ENCODE assay signal across 9 mouse cellular contexts in the genomic region with DNA sequence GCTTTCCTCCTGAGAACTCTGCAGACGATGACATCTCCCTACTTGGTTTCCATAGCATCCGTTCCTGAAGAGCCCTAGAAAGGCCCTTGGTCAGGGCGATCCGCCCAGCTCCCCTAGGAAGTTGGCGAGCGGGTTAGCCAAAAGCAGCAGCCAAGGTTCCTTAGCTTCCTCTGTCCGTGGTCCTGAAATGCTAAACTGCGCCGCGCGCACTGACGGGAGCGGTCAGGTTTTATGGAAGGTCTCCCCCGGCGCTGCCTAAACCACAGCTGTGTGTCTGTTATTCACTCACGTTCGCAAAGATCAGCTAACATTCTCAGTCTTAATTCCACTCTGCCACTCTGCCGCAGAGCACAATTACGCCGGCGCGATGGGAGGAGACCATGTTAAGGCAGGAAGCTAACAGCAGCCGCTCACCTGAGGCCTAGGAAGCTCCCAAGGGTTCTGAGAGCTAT. TPM values are rescaled to one million over a fixed set of nuclear protein-coding genes. Genes with fewer than 3 reads are reported as not detected.
A peak's percentile ranks its signal among the peaks of the same experiment; 100 is the strongest.
DNase-seq lines count a peak whose midpoint lies in the region; ATAC-seq and TF ChIP-seq lines count a peak whose summit lies in the region.
"Had no signal": no experiment of that assay in that cellular context is flagged by ENCODE, and none has a peak within 500 bp of the region (broad histone marks: within the 10 kb centered on the region; RNA-seq: fewer than 3 reads in every experiment).

A gene (plus strand): TSS at position 313 of the 452 bp plus-strand sequence.

- H3K9ac ChIP-seq in ES-E14 (ENCODE audit: insufficient read depth, low read depth, low read length, poor library complexity, severe bottlenecking), result no peak within 1 kb of the TSS
- H3K9ac ChIP-seq in limb, embryonic 13.5 days, result no peak within 1 kb of the TSS
- H3K9ac ChIP-seq in neural tube, embryonic 15.5 days (replicated peaks), result peak within 1 kb of the TSS; percentile 51
- H3K9ac ChIP-seq: heart, embryonic 13.5 days had no signal

- peak; percentile 72 for DNase-seq in ES-E14 (ENCODE audit: low read depth, low spot score)
- DNase-seq in adrenal gland, adult 2 months, result peak; percentile 71
- peak; percentile 91 for DNase-seq in embryo, embryonic 10.5 days (ENCODE audit: low spot score)
- peak; percentile 68 for DNase-seq in gastrocnemius, postnatal 10 days
- peak; percentile 67 for DNase-seq in kidney, adult 9 months
- DNase-seq in spleen, adult 18-20 months, result no peak

- WGBS in limb, embryonic 13.5 days, result under 1% methylated on average over 23 of the region's 23 CpGs
- under 1% methylated on average over 23 of the region's 23 CpGs for WGBS in neural tube, embryonic 15.5 days

- ATAC-seq in limb, embryonic 13.5 days (ENCODE audit: low FRiP score, low read depth), result peak; percentile 69; the same call in 1 of the 2 replicates
- ATAC-seq in neural tube, embryonic 15.5 days (ENCODE audit: low FRiP score), result peak; percentile 51

- in situ Hi-C loops in ES-E14 (cut with MboI; ENCODE audit: low sequenced_read_pairs in 2 of 2, unreplicated experiment in 2 of 2), result no loop called here

- H3K4me1 ChIP-seq in ES-E14 (ENCODE audit: control insufficient read depth in 2 of 2, insufficient read depth in 2 of 2, low read length in 2 of 2, poor library complexity in 1 of 2), result no peaks in the 10 kb centered on the region; a peak in 1 of 4 replicates
- H3K4me1 ChIP-seq in limb, embryonic 13.5 days, result peaks cover 8% of the 10 kb centered on the region; the same call in 1 of the 2 replicates
- peaks cover 4% of the 10 kb centered on the region; the same call in 1 of the 2 replicates for H3K4me1 ChIP-seq in neural tube, embryonic 15.5 days
- H3K4me1 ChIP-seq: heart, embryonic 13.5 days had no signal

- H3K27me3 ChIP-seq in limb, embryonic 13.5 days, result peaks cover 58% of the 10 kb centered on the region
- H3K27me3 ChIP-seq in neural tube, embryonic 15.5 days (replicated peaks), result peaks cover 26% of the 10 kb centered on the region

- H3K9me3 ChIP-seq in ES-E14 (ENCODE audit: control insufficient read depth, insufficient read depth, low read depth, low read length), result no peaks in the 10 kb centered on the region
- H3K9me3 ChIP-seq in limb, embryonic 13.5 days, result no peaks in the 10 kb centered on the region
- H3K9me3 ChIP-seq in neural tube, embryonic 15.5 days (replicated peaks), result no peaks in the 10 kb centered on the region
- H3K9me3 ChIP-seq: heart, embryonic 13.5 days had no signal

- H3K36me3 ChIP-seq in ES-E14 (ENCODE audit: control insufficient read depth, insufficient read depth, low read length, poor library complexity, severe bottlenecking), result no peaks in the 10 kb centered on the region
- no peaks in the 10 kb centered on the region for H3K36me3 ChIP-seq in limb, embryonic 13.5 days
- no peaks in the 10 kb centered on the region for H3K36me3 ChIP-seq in neural tube, embryonic 15.5 days
- H3K36me3 ChIP-seq: heart, embryonic 13.5 days had no signal

- peak within 1 kb of the TSS; percentile 44 to 60; a peak in 3 of 4 replicates for H3K4me3 ChIP-seq in ES-E14 (ENCODE audit: insufficient read depth in 1 of 2, low read depth in 1 of 2, low read length in 2 of 2, poor library complexity in 1 of 2, severe bottlenecking in 1 of 2)
- H3K4me3 ChIP-seq in limb, embryonic 13.5 days, result peak within 1 kb of the TSS; percentile 15; the same call in 1 of the 2 replicates
- H3K4me3 ChIP-seq in neural tube, embryonic 15.5 days (replicated peaks), result peak within 1 kb of the TSS; percentile 48
- H3K4me3 ChIP-seq: heart, embryonic 13.5 days had no signal

- peak within 1 kb of the TSS; percentile 45 for H3K4me2 ChIP-seq in limb, embryonic 13.5 days (replicated peaks)
- H3K4me2 ChIP-seq in neural tube, embryonic 15.5 days, result peak within 1 kb of the TSS; percentile 46
- H3K4me2 ChIP-seq: heart, embryonic 13.5 days had no signal

- H3K27ac ChIP-seq in ES-E14 (ENCODE audit: insufficient read depth, low read depth, low read length, poor library complexity, severe bottlenecking), result no peak within 1 kb of the TSS
- H3K27ac ChIP-seq in limb, embryonic 13.5 days, result no peak within 1 kb of the TSS
- H3K27ac ChIP-seq in neural tube, embryonic 15.5 days (replicated peaks), result peak within 1 kb of the TSS; percentile 93
- H3K27ac ChIP-seq: heart, embryonic 13.5 days had no signal

TF ChIP-seq in ES-E14, 5 proteins besides CTCF, POLR2A, EP300 and RAD21:
- no peak for TF ChIP-seq ZC3H11A (IDR thresholded peaks at IDR 0.05; ENCODE audit: borderline replicate concordance, low read depth, low read length)

RNA-seq across cellular contexts. Expression of the gene that starts here (rescaled TPM):
- total RNA-seq in ES-E14 (2012; rRNA removed), result 0.16 and 0.40 TPM in 2 replicates
- 1 to 10 TPM in 1 of 2 experiments, under 1 TPM in 1; 0.66 to 1.5 TPM for total RNA-seq in adrenal gland, adult 2 months (2021)
- 0.03 TPM in 1 of 2 replicates, not detected in the other for polyA plus RNA-seq in adrenal gland, adult 2 months (2012; rRNA removed)
- under 1 TPM in 1 of 2 experiments, not detected in 1; 0.14 TPM for total RNA-seq in gastrocnemius, postnatal 10 days (2021)
- 0.75 and 0.89 TPM in 2 replicates for polyA plus RNA-seq in limb, embryonic 13.5 days (2015; fragmentation: Nextera tagmentation; extraction: Ambion mirVana)
- 101 and 115 TPM in 2 replicates for polyA plus RNA-seq in neural tube, embryonic 15.5 days (2015; fragmentation: Nextera tagmentation; extraction: Ambion mirVana)

Comparison
In these comparisons a context has a peak if more than half of its experiments do, and no peak if none do; other contexts are left out.
1. RNA of the gene that starts here (polyA plus RNA-seq): 101 to 115 TPM in neural tube, embryonic 15.5 days; 0.75 to 0.89 TPM in limb, embryonic 13.5 days and 0.03 TPM in adrenal gland, adult 2 months; every median in the first group is over 10 times any median in the second.
2. Peak in DNase-seq and H3K4me3 ChIP-seq in ES-E14; RNA of the gene not detected or under 1 TPM.
3. Peak in DNase-seq in gastrocnemius, postnatal 10 days; RNA of the gene not detected or under 1 TPM.
4. Peak in ATAC-seq, H3K4me3 ChIP-seq and H3K4me2 ChIP-seq in limb, embryonic 13.5 days; RNA of the gene not detected or under 1 TPM.
5. DNase-seq: peak in adrenal gland, adult 2 months (single experiment), embryo, embryonic 10.5 days (single experiment) and kidney, adult 9 months (single experiment); none in spleen, adult 18-20 months (0 of 2).
6. Peak in every context shown above with its lines, with median percentiles within 50 percentile points of each other: H3K4me3 ChIP-seq.